Mouse (Mus musculus) MEL-GATA-1-ER (cell line): Measurements from ENCODE around the gene Frem1.

ENCODE experiments used
- DNase-seq: peaks from one replicate; pipeline ENCODE4 v3.0.0-alpha.2; 2012; ENCODE audit warnings: low read depth; ENCODE audit errors: extremely low read depth

Gene Frem1

DNA sequence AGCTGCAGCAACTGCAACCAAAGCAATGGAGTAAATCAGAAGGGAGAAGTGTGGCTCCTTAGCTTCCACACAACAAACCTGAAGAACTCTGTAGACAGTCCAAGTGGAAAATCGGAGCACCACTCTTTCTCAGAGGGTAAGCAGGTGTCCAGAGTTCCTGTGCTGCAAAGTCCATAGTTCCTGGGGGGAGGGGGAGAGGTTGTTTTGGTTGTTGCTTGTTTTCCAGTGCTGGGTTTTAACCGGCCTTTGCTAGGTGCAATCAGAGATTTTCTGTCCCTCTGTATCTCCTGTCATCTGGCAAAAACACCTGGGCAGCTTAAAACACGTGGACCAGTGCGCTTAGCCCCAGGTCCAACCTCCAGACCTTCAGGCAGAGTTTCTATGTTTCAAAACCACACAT lies 177.3 kb downstream of the Frem1 start:
- DNase-seq: no peak

DNA sequence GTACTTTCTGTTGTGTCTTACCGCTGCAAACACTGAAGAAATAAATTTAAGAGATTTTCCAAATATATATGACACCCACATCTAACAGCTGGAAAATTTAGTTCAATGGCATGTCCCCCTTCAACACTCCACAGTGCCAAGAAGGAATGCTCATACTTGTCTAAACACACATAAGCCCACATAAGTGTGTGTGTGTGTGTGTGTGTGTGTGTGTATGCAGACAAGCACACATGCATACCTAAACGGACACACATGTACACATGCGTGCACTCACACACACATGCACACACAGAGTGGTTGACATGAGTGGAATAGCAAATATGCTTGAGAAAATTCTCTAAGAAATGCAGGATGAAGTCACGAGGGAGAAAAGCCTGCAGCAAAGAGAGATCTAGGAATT lies 179.6 kb downstream of the Frem1 start:
- no peak for DNase-seq

DNA sequence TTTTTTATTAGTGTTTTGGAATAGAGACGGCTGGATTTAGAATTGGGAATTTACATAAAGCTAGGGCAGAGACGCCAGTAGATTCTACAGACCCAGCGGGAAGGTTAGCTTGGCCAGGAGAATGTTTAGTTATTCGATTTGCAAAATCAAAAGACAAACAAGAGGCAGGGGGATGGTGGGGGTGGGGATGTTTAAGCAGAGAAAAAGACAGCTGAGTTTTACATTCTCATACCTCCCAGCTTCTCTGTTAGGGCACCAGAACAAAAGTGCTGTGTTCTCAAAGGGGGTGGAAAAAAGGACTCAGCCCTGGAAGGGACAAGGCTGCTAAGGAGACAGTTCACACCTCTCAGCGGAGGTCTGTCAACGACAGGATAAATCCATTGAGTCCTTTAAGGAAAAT lies 180.0 kb downstream of the Frem1 start:
- DNase-seq: no peak

DNA sequence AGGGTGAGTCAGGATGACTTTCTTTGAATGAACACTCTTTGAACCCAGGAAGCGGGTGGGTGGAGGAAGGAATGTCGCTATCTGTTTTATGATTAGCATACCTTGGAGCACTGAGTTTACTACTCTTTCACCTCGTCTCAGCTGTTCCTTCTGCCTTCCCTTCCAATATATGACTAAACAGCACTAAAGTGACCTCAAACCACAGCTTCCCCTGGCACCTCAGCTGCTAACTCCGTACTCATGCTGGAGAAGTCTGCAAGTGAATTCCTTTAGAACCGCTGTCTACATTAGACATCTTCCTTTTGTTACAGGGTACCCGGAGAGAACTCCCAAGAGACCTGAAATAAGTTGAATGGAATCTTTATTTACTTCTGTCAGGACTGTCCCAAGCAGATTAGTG lies 181.2 kb downstream of the Frem1 start:
- DNase-seq: no peak

DNA sequence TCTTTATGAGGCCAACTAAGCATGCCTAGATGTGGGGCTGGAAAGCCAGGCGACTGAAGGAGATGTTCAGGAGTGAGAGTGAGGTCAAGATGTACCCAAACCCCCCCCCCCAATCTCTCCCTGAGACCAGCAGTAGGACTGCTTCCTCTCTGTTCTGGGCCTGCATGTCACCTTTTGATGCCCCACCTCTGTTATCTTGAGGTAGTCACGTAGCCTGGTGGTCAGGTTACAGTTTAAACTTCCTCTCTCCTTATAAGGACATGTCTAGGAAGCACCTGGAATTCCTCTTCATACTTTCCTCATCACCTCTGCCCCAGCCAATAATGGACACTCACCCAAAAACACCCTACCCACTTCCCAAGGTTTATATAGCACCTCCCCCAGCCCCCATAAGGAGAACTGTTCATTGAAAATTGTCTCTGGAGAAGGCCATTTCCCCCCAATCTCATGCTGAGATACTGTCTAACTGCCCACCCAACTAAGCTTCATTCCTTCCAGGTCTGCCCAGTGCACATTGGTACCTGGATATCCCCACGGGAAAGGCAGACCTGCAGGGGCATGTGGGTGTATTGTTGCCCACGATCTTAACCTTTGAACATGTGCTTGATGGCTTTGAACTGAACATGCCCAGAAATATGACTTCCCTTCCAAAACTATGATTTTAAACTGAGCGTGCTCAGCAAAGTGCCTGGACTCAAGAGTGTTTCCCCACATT lies 184.3 kb downstream of the Frem1 start:
- DNase-seq: no peak

DNA sequence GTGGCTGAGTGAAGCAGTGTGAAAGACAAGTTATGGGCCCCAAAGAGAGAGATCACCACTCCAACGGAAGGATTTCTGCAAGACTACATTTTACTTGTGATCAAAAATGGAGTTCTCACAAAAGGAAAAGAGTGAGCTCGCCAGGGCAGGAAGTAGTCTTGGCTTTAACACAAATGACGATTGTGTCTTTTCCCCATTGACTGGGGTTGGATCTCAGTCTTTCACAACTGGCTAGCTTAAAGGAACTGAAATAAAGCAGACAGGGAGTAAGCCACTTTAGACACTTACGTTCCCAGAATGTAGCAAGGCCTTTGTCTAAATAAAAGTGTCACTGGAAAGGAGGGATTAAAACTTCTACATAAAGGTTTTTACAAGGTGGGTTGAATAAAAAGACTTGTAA lies 185.0 kb downstream of the Frem1 start:
- no peak for DNase-seq

DNA sequence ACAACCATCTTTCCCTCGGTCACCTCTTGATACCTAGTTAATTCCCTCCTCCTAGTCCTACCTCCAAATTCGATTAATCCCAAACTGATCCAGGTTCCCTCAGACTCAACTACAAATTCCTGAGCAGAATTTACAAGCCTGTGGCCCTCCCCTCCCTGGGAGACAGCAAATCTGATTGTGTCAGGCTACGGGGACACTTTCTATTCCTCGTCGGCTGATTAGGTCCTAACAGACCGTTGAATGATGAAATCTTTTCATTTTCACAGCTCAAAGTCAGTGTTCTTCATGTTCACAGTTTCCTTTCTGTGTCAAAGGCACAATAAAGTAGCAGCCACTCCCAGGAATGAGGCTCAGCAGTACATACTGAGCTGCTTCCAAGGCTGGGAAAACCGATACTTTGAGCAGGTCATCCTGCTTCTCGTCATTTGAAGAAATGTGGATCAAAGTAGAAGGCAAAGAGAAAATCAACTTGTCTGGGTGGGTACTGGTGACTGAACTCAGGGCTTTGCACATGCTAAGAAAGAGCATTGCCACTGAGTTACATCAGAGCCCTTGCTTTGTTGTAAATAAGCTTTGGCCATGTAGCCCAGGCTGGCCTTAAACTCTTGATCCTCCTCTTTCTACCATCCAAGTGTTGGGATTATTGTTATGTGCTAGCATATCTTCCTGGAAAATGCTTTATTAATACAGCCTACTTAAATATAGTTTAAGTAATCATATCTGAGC lies 187.0 kb downstream of the Frem1 start:
- no peak for DNase-seq

DNA sequence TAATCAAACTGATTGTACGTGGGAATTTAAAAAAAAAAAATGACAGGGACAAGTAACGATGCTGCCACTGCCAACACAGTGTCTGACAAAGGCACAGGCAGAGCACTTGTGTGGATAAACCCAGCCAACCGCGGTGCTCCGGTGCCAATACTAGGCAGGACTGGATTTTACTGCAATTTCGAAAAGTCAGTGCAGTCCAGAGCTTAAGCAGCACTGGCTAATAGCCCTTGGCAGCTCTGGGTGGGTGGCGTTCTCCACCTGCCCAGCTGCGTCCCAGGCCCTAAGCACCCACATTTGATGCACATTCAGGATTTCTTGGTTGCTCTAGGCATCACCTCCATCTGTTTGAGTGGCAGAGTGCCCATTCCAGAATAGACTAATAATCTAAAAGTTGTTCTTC lies 188.8 kb downstream of the Frem1 start:
- no peak for DNase-seq

DNA sequence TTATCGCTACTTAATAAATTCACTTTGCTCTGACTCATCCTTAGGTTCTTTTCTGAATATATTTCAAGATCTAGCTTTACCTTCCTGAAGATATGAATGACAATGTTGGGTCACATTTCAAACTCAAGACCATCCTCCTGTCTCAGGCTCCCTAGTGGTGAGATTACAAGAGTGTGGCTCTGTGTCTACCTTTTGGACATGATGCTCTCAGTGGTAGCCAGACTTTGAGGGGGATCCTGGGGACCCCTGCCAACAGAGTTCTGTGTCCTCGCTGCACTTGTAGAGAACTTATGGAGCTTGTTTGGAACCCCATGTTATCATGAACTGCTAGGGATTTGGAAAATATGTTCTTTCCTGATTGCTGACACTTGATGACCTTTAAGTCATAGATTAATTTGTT lies 190.7 kb downstream of the Frem1 start:
- DNase-seq: no peak

DNA sequence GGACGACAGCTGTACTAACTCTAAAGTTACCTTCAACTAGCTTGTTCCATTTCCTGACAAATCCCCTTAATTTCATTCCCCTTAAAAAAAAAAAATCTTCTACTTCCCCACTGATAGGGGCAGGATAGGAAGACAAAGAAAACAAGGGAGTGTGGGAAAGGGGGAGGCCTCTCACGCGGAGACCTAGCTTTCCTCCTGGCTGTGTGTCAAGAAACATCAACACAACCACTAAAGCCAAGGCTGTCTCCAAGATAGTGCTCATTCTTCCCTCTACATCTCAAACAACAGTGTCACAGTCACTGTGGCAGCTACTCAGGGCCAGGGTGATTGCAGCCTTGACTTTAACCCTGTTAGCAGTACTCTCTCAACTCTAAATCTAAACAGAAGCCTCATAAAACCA lies 191.6 kb downstream of the Frem1 start:
- DNase-seq: no peak

DNA sequence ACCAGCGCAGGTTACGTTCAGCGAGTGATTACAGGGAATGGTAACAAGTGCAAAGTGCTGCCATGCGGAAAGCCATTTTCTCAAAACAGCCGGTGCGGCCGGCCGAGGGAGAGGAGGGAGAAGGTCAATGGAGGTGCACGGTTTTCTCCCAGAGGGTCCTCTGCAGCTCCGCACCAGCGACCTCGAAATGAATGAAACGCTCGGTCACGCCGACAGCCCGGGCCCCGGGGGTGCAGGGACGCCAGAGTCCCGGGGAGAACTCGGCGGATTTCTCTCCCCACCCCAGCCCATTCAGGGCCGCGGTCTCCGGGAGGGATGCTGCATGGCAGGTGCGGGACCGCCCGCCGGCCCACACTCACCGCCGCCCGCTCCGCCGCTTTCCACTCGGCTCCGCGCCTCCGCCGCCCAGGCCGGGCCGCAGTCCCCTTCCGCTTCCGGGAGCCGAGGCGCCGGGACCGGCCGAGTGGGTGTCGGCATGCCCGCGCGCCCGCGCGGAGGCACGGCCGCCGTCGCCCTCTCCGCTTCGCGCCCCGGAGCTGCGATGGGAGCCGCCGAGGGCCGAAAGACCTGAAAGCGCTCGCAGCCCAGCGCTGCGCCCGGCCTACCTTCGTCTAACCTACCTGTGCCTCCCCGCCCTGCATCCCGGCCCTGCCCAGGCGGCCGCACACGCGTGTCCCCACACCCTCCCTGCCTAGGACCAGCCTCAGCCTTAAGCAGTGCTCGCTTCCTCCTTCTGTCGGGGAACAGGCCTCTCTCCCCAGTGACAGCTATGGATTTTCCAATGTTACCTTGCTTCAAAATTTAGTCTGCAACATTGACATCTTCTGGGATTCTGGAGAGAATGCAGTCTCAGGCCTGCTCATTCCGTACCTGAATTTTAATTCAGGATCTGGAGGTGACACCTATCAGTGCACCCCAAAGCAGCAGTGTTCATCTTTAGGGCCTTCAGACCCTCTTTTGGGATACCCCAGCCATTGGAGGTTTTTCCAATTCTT lies 192.7 kb downstream of the Frem1 start, which contains the start of gene Zdhhc21:
TSS of gene Zdhhc21 (minus strand) at position 828 of the 995 bp plus-strand sequence.
- no peak for DNase-seq

DNA sequence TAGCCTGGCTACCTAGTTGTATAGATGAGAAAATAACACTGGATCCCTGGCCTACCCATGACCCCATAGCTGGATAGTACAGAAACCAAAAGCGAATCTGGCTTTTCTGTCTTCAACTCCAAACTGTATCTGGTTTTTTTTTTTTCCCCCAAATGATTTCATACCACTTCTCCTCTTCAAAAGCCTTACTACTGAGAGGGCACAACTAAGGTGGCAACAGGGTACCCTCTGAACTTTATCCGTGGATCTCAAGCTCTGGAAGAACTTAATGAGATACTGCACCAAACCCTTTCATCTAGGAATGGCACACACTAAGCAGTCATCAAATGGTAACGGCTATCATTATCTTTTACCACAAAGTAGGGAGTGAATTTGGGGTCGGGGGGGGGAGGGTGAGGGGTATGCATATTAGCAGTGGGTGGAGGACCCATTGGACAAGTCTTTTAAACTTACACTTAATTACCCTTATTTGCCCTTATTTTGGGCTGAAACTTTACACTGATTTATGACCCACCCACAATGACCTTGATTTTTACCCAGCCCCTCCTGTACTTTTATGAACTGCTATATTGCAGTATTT lies 193.6 kb downstream of the Frem1 start:
- no peak for DNase-seq

DNA sequence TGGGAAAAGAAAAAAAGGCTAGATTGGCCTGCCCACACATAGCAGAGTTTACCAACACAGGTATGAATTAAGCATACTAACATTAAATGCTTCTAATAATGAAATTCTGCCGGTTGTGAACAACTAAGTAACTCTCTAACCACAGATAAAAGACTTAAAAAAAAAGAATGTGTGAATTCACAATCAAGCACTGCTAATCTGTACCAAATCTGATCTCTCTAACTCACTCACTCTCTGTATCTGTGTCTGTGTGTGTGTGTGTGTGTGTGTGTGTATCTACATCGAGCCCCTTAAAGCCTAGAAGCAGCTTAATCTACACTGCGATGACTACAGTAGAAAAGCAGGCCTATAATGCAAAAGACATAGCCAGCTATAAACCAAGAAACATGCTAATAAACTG lies 195.2 kb downstream of the Frem1 start:
- DNase-seq: no peak

DNA sequence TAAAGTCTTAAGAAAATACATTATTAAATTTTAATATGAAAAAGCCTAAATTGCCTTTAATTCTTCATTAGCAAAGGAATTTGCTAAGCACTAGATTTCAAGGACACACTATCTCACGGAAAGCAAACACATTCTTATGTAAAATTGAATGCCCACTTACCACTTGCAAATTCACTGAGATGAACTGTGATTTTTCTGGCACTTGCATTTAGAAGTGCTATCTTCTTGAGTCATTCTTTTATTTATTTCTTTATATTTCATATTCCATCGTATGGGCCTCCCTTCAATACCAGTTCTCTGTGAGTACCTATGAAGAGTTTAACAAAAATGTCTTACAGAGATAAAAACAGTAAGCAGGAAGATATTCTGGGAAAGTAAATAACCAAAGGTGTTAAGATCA lies 198.3 kb downstream of the Frem1 start:
- DNase-seq: no peak

DNA sequence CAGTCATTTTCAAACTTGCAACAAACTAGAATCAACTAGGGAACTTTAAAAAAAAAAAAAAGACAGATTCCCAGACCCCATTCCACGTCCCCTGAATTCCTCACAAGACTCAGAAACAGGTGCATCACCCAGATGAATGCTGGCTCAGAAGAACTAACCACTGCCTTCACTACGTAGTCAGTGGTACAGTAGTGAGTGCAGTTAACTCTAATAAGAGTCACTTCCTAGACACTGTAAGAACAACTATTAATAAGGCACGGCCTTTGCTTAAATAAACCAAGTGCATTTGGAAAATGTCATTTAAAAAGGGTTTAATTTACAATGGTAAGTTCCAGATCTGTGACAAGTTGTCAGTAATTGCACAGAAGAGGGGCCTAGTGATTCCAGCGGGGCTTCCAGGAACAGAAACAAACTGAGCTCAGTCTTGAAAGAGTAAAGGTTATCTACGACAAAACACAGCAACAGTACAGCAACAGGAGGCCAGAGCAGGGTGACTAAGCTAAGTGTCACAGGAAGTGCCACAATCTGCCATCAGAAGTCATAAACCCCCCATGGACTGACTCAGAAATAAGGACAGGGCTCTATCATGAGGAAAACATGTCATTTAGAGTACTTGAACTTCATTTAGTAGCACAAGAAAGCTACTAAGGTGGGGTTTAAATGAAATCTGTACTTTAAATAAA lies 203.4 kb downstream of the Frem1 start:
- DNase-seq: peak; percentile 74
